Comparison of ENCODE assay signal across 9 mouse cellular contexts in the genomic region with DNA sequence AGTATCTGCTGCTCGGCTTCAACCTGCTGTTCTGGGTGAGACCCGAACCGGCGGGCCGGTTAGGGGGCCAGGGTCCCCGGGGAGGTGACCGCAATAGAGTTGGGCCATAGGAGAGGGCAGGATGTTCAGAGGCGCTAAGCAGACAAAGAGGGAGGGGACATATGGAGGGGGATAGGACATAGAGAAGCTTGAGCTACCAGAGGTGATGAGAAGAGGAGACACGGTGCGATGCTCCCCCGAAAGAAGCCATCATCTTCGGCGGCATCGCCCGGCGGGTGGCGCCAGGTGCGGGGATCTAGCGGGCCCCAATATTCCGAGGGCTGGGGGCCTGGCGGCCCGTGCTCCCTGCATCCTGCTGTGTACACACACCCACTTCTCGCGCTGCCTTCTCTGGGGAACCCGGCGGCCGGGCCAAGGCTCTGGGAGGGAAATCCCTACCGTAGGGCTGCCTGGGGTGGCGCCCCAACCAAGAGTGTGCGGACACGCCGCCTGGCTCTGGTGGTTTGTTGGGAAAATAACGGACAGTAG. TPM values are rescaled to one million over a fixed set of nuclear protein-coding genes. Genes with fewer than 3 reads are reported as not detected.
DNase-seq lines count a peak whose midpoint lies in the region; ATAC-seq lines count a peak whose summit lies in the region.
"Had no signal": no experiment of that assay in that cellular context is flagged by ENCODE, and none has a peak within 500 bp of the region (broad histone marks: within the 10 kb centered on the region; RNA-seq: fewer than 3 reads in every experiment).

No protein-coding gene starts in this region.

- H3K9ac ChIP-seq in forebrain, embryonic 16.5 days (replicated peaks; ENCODE audit: low read depth, low read length), result peak overlapping the region; percentile 73
- peak overlapping the region; percentile 75 for H3K9ac ChIP-seq in intestine, embryonic 16.5 days (ENCODE audit: low read depth, low read length)

- 0 out of 2 replicates have a peak overlapping the region, but pooled peaks have one; percentile 16 for H3K27ac ChIP-seq in forebrain, embryonic 16.5 days (ENCODE audit: low read length)
- peak overlapping the region; percentile 57 for H3K27ac ChIP-seq in intestine, embryonic 16.5 days (ENCODE audit: low read length)
- no peak overlapping the region for H3K27ac ChIP-seq in macrophage

- ATAC-seq in forebrain, embryonic 16.5 days, result peak; percentile 71
- ATAC-seq in intestine, embryonic 16.5 days, result peak; percentile 68

- under 1% methylated on average over 33 of the region's 33 CpGs for WGBS in forebrain, embryonic 16.5 days
- WGBS in intestine, embryonic 16.5 days, result under 1% methylated on average over 33 of the region's 33 CpGs
- WGBS in macrophage (ENCODE audit: missing documents), result 1% methylated on average over 33 of the region's 33 CpGs

- H3K4me2 ChIP-seq in forebrain, embryonic 16.5 days (ENCODE audit: low read length), result peak overlapping the region; percentile 72
- peak overlapping the region; percentile 89 for H3K4me2 ChIP-seq in intestine, embryonic 16.5 days (ENCODE audit: low read depth, low read length)

- no peaks in the 10 kb centered on the region for H3K79me2 ChIP-seq in macrophage (ENCODE audit: inconsistent target)

- H3K27me3 ChIP-seq in forebrain, embryonic 16.5 days (replicated peaks; ENCODE audit: control insufficient read depth, insufficient read depth, low read length), result no peaks in the 10 kb centered on the region
- H3K27me3 ChIP-seq in intestine, embryonic 16.5 days (replicated peaks; ENCODE audit: control insufficient read depth, insufficient read depth, low read length), result no peaks in the 10 kb centered on the region
- H3K27me3 ChIP-seq in splenic B cell, adult 2 months (ENCODE audit: control insufficient read depth, insufficient read depth, low read length, poor library complexity, severe bottlenecking), result no peaks in the 10 kb centered on the region

- H3K36me3 ChIP-seq in forebrain, embryonic 16.5 days (ENCODE audit: control insufficient read depth, insufficient read depth), result no peaks in the 10 kb centered on the region
- H3K36me3 ChIP-seq in intestine, embryonic 16.5 days (ENCODE audit: control insufficient read depth, insufficient read depth, low read length), result no peaks in the 10 kb centered on the region
- no peaks in the 10 kb centered on the region for H3K36me3 ChIP-seq in macrophage (ENCODE audit: inconsistent target)
- H3K36me3 ChIP-seq in splenic B cell, adult 2 months (ENCODE audit: control insufficient read depth, insufficient read depth, low read length, poor library complexity, severe bottlenecking), result no peaks in the 10 kb centered on the region

- DNase-seq in right cerebral cortex, postnatal 14 days, result peak; percentile 43
- DNase-seq in right cerebral cortex, adult 18-20 months, result no peak
- DNase-seq in brain, adult 2 months (ENCODE audit: low read depth, low spot score), result peak; percentile 39
- DNase-seq in splenic B cell, adult 2 months (ENCODE audit: low read depth, low spot score), result peak; percentile 68
- no peak for DNase-seq in layer of hippocampus, adult 11-12 months (ENCODE audit: low spot score)

- H3K9me3 ChIP-seq in forebrain, embryonic 16.5 days (ENCODE audit: control insufficient read depth, low read length), result no peaks in the 10 kb centered on the region
- H3K9me3 ChIP-seq in intestine, embryonic 16.5 days (ENCODE audit: control insufficient read depth, low read length), result no peaks in the 10 kb centered on the region

- H3K4me3 ChIP-seq in forebrain, embryonic 16.5 days (replicated peaks; ENCODE audit: low read length), result peak overlapping the region; percentile 76
- H3K4me3 ChIP-seq in intestine, embryonic 16.5 days (ENCODE audit: low read length), result peak overlapping the region; percentile 78
- peak overlapping the region; percentile 27; the same call in 1 of the 2 replicates for H3K4me3 ChIP-seq in macrophage (ENCODE audit: inconsistent target)

- H3K4me1 ChIP-seq in forebrain, embryonic 16.5 days (replicated peaks; ENCODE audit: control insufficient read depth, insufficient read depth, low read length), result peaks cover 10% of the 10 kb centered on the region
- peaks cover 22% of the 10 kb centered on the region for H3K4me1 ChIP-seq in intestine, embryonic 16.5 days (ENCODE audit: control insufficient read depth, insufficient read depth, low read length)

RNA-seq across cellular contexts. Expression of gene Tspan2, which starts 0.8 kb away (rescaled TPM):
- 9.1 and 9.4 TPM in 2 replicates for polyA plus RNA-seq in forebrain, embryonic 16.5 days (2015; fragmentation: Nextera tagmentation; extraction: Ambion mirVana)
- polyA plus RNA-seq in intestine, embryonic 16.5 days (2015; fragmentation: Nextera tagmentation; extraction: Ambion mirVana), result 15.0 and 15.2 TPM in 2 replicates
- total RNA-seq in macrophage (2018; cell fraction: chromatin; rRNA removed), result under 1 TPM in 3 of 26 experiments, not detected in 23; 0.25 to 0.38 (median 0.33) TPM
- under 1 TPM in 17 of 26 experiments, not detected in 9; 0.03 to 0.19 (median 0.09) TPM for total RNA-seq in macrophage (2018; cell fraction: cytosol; rRNA removed)
- under 1 TPM in 9 of 26 experiments, not detected in 17; 0.06 to 0.92 (median 0.21) TPM for total RNA-seq in macrophage (2018; cell fraction: nucleus; rRNA removed)
- 0.06 to 0.13 TPM (median 0.06 TPM) in 3 replicates for polyA plus RNA-seq in macrophage (2018)

RNA-seq across cellular contexts. Expression of gene Tshb, which starts 47.4 kb away (rescaled TPM):
- 0.24 and 0.48 TPM in 2 replicates for polyA plus RNA-seq in forebrain, embryonic 16.5 days (2015; fragmentation: Nextera tagmentation; extraction: Ambion mirVana)
- polyA plus RNA-seq in intestine, embryonic 16.5 days (2015; fragmentation: Nextera tagmentation; extraction: Ambion mirVana), result 0.10 TPM in 1 of 2 replicates, not detected in the other
- not detected for total RNA-seq in macrophage (2018; cell fraction: chromatin; rRNA removed)
- not detected for total RNA-seq in macrophage (2018; cell fraction: cytosol; rRNA removed)
- not detected for total RNA-seq in macrophage (2018; cell fraction: nucleus; rRNA removed)
- not detected in 3 replicates for polyA plus RNA-seq in macrophage (2018)
- total RNA-seq: gastrocnemius, postnatal 36 days had no signal

Comparison
In these comparisons a context has a peak if more than half of its experiments do, and no peak if none do; other contexts are left out.
1. DNase-seq: peak in right cerebral cortex, postnatal 14 days (single experiment), brain, adult 2 months (single experiment) and splenic B cell, adult 2 months (single experiment); none in right cerebral cortex, adult 18-20 months (single experiment) and layer of hippocampus, adult 11-12 months (single experiment).
2. H3K4me3 ChIP-seq: peak in every context shown above with its lines; median percentile 78 in intestine, embryonic 16.5 days; 76 in forebrain, embryonic 16.5 days; 27 in macrophage.